Mouse (Mus musculus): ENCODE data around the gene Gpr26.

Gpr26 gene

GRCm38 (mm10) chr7:131966023-131966915 lies at the start of gene Gpr26:
Gene Gpr26 (plus strand): TSS chr7:131966460.
- no peak for DNase-seq (ENCODE audit: extremely low read depth, insufficient read length, low spot score)

- no peak for DNase-seq (ENCODE audit: extremely low read depth, insufficient read length, low spot score)
These were observed 48.9 kb upstream of the Gpr26 start for GRCm38 (mm10) chr7:131917384-131917783.

GRCm38 (mm10) chr7:131927288-131928050 lies 38.8 kb upstream of the Gpr26 start:
- no peak for DNase-seq (ENCODE audit: extremely low read depth, insufficient read length, low spot score)

GRCm38 (mm10) chr7:131937611-131938010 lies 28.6 kb upstream of the Gpr26 start:
- no peak for DNase-seq (ENCODE audit: extremely low read depth, insufficient read length, low spot score)

GRCm38 (mm10) chr7:131951131-131951530 lies 15.1 kb upstream of the Gpr26 start:
- DNase-seq (ENCODE audit: extremely low read depth, insufficient read length, low spot score) = no peak

GRCm38 (mm10) chr7:131953402-131953801 lies 12.9 kb upstream of the Gpr26 start:
- no peak for DNase-seq (ENCODE audit: extremely low read depth, insufficient read length, low spot score)

- DNase-seq (ENCODE audit: extremely low read depth, insufficient read length, low spot score) = no peak
These were observed 7.6 kb upstream of the Gpr26 start for GRCm38 (mm10) chr7:131958705-131959104.

GRCm38 (mm10) chr7:131960551-131960950 lies 5.7 kb upstream of the Gpr26 start:
- no peak for DNase-seq (ENCODE audit: extremely low read depth, insufficient read length, low spot score)

- peak; percentile 11 for DNase-seq (ENCODE audit: extremely low read depth, insufficient read length, low spot score)
These were observed 745 bp downstream of the Gpr26 start for GRCm38 (mm10) chr7:131966916-131967494.

- DNase-seq (ENCODE audit: extremely low read depth, insufficient read length, low spot score) = no peak
These were observed 4.0 kb downstream of the Gpr26 start for GRCm38 (mm10) chr7:131970255-131970654.

- DNase-seq (ENCODE audit: extremely low read depth, insufficient read length, low spot score) = no peak
These were observed 9.6 kb downstream of the Gpr26 start for GRCm38 (mm10) chr7:131975867-131976266.

- no peak for DNase-seq (ENCODE audit: extremely low read depth, insufficient read length, low spot score)
These were observed 12.3 kb downstream of the Gpr26 start for GRCm38 (mm10) chr7:131978609-131979008.

GRCm38 (mm10) chr7:131989056-131989455 lies 22.8 kb downstream of the Gpr26 start:
- no peak for DNase-seq (ENCODE audit: extremely low read depth, insufficient read length, low spot score)

- DNase-seq (ENCODE audit: extremely low read depth, insufficient read length, low spot score) = no peak
These were observed 26.0 kb downstream of the Gpr26 start for GRCm38 (mm10) chr7:131992226-131992625.

GRCm38 (mm10) chr7:131992873-131993272 lies 26.6 kb downstream of the Gpr26 start:
- no peak for DNase-seq (ENCODE audit: extremely low read depth, insufficient read length, low spot score)

- no peak for DNase-seq (ENCODE audit: extremely low read depth, insufficient read length, low spot score)
These were observed 39.9 kb downstream of the Gpr26 start for GRCm38 (mm10) chr7:132005996-132006696.

- no peak for DNase-seq (ENCODE audit: extremely low read depth, insufficient read length, low spot score)
These were observed 42.7 kb downstream of the Gpr26 start for GRCm38 (mm10) chr7:132009002-132009401.

GRCm38 (mm10) chr7:132012969-132013679 lies 46.9 kb downstream of the Gpr26 start:
- DNase-seq (ENCODE audit: extremely low read depth, insufficient read length, low spot score) = no peak

GRCm38 (mm10) chr7:132013970-132014369 lies 47.7 kb downstream of the Gpr26 start:
- no peak for DNase-seq (ENCODE audit: extremely low read depth, insufficient read length, low spot score)

GRCm38 (mm10) chr7:132015193-132015592 lies 48.9 kb downstream of the Gpr26 start:
- DNase-seq (ENCODE audit: extremely low read depth, insufficient read length, low spot score) = no peak

Data from 3134 (cell line).